Mouse (Mus musculus): ENCODE measurements around the gene Ufc1.

Ufc1 gene

DNA sequence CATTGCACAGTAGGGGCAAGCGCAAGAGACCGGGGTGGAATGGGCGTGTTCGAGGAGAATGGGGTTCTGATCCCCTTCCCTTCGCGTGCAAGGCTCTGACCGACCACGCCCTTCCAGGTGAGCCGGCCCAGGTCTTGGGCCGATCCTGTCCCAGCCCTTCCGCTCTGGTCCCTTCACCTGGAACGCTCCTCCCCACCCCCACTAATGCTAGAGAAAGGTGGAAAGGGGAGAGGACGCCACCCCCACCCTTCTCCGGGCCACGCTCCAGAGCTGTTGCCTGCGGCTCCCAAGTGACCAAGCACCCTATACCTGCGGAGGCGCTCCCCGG lies 24.3 kb downstream of the Ufc1 start:
- peak; percentile 45 for DNase-seq (ENCODE audit: low spot score)

DNA sequence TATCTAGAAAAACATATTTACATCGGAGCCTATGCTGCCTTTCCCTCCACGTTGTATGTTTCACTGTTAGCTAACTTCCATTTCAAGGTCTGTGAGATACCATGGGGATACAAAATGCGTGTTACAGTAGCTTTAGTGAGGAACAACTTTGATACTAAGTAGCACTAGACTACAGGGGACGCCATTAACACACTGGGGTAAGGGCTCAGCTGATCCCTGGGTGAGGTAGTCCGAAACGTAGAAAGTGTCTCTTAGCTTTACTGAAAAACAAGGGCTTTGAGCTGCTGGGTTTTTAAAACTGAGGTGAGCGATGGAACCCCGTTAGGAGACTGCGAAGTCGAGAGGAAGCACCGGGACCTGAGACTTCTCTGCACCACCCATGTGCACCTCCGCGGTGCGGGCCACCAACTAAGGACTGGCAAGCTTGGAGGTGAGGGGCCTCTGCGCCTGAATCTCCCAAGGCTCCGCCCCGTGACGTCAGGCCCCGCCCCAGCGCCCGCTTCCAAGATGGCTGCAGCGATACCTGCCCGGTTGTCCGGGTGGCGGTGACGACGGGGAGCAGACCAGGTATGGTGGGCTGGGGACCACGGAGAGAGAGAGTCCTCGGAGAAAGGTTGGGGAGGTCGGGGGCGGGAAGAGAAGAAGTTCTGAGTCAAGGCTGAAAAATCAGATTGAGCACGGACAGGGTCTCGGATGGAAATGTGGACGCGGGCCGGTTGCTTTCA lies 24.8 kb downstream of the Ufc1 start, which contains the start of gene B4galt3:
B4galt3 (plus strand) TSS at position 481 of the 725 bp plus-strand sequence.
- peak; percentile 99 for DNase-seq (ENCODE audit: low spot score)

DNA sequence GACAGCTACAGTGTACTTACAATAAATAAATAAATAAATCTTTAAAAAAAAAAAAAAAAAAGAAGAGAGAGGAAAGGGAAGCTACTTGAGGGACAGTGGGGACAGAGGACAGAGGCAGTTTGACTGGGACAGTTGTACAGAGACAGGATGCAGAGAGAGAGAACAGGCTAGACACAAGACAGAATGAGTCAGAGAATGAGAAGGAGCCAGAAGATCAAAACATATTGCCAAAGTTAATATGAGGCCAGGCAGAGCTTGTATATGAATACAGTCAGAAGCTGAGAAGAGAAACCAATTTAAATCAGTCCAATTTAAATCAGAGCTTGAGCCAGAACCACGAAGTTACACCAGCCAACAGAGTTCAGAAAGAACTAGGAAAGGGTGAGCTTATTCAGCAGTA lies 26.5 kb downstream of the Ufc1 start:
- DNase-seq (ENCODE audit: low spot score) = no peak

- no peak for DNase-seq (ENCODE audit: low spot score)
Observed at GRCm38 (mm10) chr1:171265971-171266744, 28.7 kb downstream of the Ufc1 start.

- no peak for DNase-seq (ENCODE audit: low spot score)
Observed at GRCm38 (mm10) chr1:171263666-171264461, 31.0 kb downstream of the Ufc1 start.

DNA sequence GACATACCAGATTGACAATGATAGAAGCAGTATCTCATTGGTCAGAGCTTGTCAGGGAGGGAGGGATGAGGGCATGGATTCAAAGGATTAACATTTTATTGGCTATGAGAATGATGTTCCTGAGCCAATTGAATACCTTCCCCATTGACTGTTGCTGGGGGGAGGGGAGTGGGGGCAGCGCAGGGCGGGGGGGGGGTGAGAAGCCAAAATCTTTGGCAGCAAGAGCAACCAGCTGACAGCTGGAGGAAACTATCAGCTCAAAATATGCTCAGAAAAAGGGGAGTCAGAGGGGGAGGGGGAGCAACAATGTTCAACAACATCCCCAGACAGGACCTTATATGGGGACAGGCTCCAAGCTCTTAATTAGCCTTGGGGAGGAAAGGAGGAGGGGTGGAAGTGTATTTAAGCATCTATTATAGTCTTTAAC lies 31.6 kb downstream of the Ufc1 start:
- no peak for DNase-seq (ENCODE audit: low spot score)

GRCm38 (mm10) chr1:171262594-171263130 lies 32.2 kb downstream of the Ufc1 start:
- no peak for DNase-seq (ENCODE audit: low spot score)

DNA sequence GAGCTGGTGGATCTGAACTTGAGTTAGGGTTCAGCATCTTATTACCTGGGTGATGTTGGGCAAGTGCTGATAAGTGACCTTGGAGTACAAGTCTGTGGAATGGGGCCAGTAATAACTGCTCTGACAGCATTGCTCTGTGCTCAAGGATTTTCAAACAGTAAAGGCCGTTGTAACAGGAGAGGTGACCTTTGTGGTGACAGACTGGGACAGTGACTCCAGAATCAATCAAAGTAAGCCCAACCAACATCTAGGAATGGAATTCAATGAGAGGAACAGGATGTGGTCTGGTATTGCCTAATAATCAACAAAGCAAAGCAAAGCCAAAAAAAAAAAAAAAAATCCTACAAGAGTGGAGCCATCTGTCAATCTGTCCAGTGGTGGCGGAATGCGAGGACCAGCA lies 34.5 kb downstream of the Ufc1 start:
- no peak for DNase-seq (ENCODE audit: low spot score)

GRCm38 (mm10) chr1:171258921-171259320 lies 35.9 kb downstream of the Ufc1 start:
- DNase-seq (ENCODE audit: low spot score) = no peak

- no peak for DNase-seq (ENCODE audit: low spot score)
Observed at GRCm38 (mm10) chr1:171257781-171258180, 37.0 kb downstream of the Ufc1 start.

GRCm38 (mm10) chr1:171256937-171257548 lies 37.8 kb downstream of the Ufc1 start:
- peak; percentile 48 for DNase-seq (ENCODE audit: low spot score)

GRCm38 (mm10) chr1:171256095-171256818 lies 38.6 kb downstream of the Ufc1 start:
- DNase-seq (ENCODE audit: low spot score) = no peak

GRCm38 (mm10) chr1:171252415-171252814 lies 42.4 kb downstream of the Ufc1 start:
- no peak for DNase-seq (ENCODE audit: low spot score)

GRCm38 (mm10) chr1:171251594-171252324 lies 43.1 kb downstream of the Ufc1 start:
- no peak for DNase-seq (ENCODE audit: low spot score)

GRCm38 (mm10) chr1:171250680-171251593 lies 43.9 kb downstream of the Ufc1 start, which contains the start of gene Ndufs2:
Gene Ndufs2, minus strand, starts transcription at chr1:171251388.
- no peak for DNase-seq (ENCODE audit: low spot score)

- DNase-seq (ENCODE audit: low spot score) = no peak
Observed at GRCm38 (mm10) chr1:171249913-171250600, 44.8 kb downstream of the Ufc1 start, which contains the start of gene Adamts4. Gene Adamts4, plus strand, starts transcription at chr1:171250421.

- DNase-seq (ENCODE audit: low spot score) = no peak
Observed at GRCm38 (mm10) chr1:171248386-171249226, 46.2 kb downstream of the Ufc1 start.

DNA sequence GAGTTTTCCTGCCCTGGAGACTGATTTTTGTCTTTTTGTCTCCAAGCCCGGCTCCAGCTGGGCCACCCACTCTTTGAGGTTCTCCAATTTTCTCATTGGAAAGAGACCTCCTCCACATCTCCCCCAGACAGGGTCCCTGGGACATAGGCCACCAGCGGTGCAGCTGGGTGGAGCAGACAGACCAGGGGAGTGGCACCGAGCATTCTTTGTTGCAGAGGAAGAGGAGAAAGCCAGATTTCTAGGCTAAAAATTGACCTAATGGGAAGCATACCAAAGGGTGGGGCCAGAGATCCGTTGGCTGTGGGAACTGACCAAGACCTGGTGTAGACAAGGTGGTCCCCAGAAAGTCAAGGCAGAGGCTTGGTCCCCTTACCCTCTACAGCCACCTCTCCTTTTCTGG lies 46.9 kb downstream of the Ufc1 start:
- no peak for DNase-seq (ENCODE audit: low spot score)
